Mouse (Mus musculus) embryonic facial prominence, embryonic 14.5 days (tissue): Measurements from ENCODE around the gene Anks1b. TPM values are rescaled to one million over a fixed set of nuclear protein-coding genes. Genes with fewer than 3 reads are reported as not detected.

Experiments
- ATAC-seq: fragments of 200-750 bp; cut with Nextera tagmentation; 2 replicates; pipeline ENCODE4 v1.8.0; 2017; ENCODE audit warnings: low read depth, moderate number of reproducible peaks, moderate TSS enrichment
- DNase-seq: peaks from one replicate; pipeline ENCODE4 v3.0.0-alpha.2; 2015; ENCODE audit warnings: low spot score
- H3K27ac ChIP-seq: fragments of 300-500 bp; sonication (generic); replicated peaks from 2 replicates; pipeline ENCODE4 v1.5.1; 2014; ENCODE audit warnings: low read depth, mild to moderate bottlenecking, low read length, moderate library complexity
- H3K27me3 ChIP-seq: fragments of 300-500 bp; sonication (generic); replicated peaks from 2 replicates; pipeline ENCODE4 v1.6.1; 2014; ENCODE audit warnings: low read length; ENCODE audit not compliant: control insufficient read depth, insufficient read depth
- H3K36me3 ChIP-seq: fragments of 300-500 bp; sonication (generic); 2 replicates; pipeline ENCODE4 v1.6.1; 2014; ENCODE audit warnings: low read length, mixed read lengths; ENCODE audit not compliant: control insufficient read depth, insufficient read depth
- H3K4me1 ChIP-seq: fragments of 300-500 bp; sonication (generic); 2 replicates; pipeline ENCODE4 v1.6.1; 2014; ENCODE audit warnings: antibody characterized with exemption, low read length; ENCODE audit not compliant: control insufficient read depth, insufficient read depth
- H3K4me2 ChIP-seq: fragments of 300-500 bp; sonication (generic); 2 replicates; pipeline ENCODE4 v1.6.1; 2014; ENCODE audit warnings: low read depth, mild to moderate bottlenecking, low read length, moderate library complexity, mixed read lengths
- H3K4me3 ChIP-seq: fragments of 300-500 bp; sonication (generic); 2 replicates; pipeline ENCODE4 v1.5.1; 2014; ENCODE audit warnings: low read depth, mild to moderate bottlenecking, low read length
- H3K9ac ChIP-seq: fragments of 300-500 bp; sonication (generic); 2 replicates; pipeline ENCODE4 v1.6.1; 2014; ENCODE audit warnings: low read depth, mild to moderate bottlenecking, low read length, moderate library complexity, mixed read lengths
- H3K9me3 ChIP-seq: fragments of 300-500 bp; sonication (generic); 2 replicates; pipeline ENCODE4 v1.6.1; 2016; ENCODE audit warnings: low read length; ENCODE audit not compliant: control insufficient read depth
- WGBS: fragments of 180-500 bp; shearing (Covaris S2); extraction: QIAGEN DNeasy Blood & Tissue Kit; methylation state at CpG from one replicate; pipeline ENCODE4 v1.1.7; 2014; 5-methylcytosine and 5-hydroxymethylcytosine counted together
- polyA plus RNA-seq: library from polyadenylated mRNA; unstranded; fragments of >200 nt; fragmentation: Nextera tagmentation; extraction: Ambion mirVana; gene quantifications from 2 replicates; pipeline ENCODE4 v1.2.1, GENCODE M21; 2014

The Anks1b gene
- polyA plus RNA-seq, 1 experiment from 2014 or later = 2.2 TPM

GRCm38 (mm10) chr10:90889566-90889965, 1016.3 kb downstream of the Anks1b start:
- H3K36me3 ChIP-seq = no peaks in the 10 kb centered on the region
- ATAC-seq = no peak
- no peak overlapping the region for H3K4me3 ChIP-seq
- DNase-seq = no peak
- H3K27ac ChIP-seq = no peak overlapping the region
- H3K4me1 ChIP-seq = no peaks in the 10 kb centered on the region
- H3K4me2 ChIP-seq = no peak overlapping the region
- H3K9ac ChIP-seq = no peak overlapping the region
- H3K27me3 ChIP-seq = no peaks in the 10 kb centered on the region
- WGBS = 75% methylated on average over 5 of the region's 5 CpGs
- H3K9me3 ChIP-seq = no peaks in the 10 kb centered on the region

GRCm38 (mm10) chr10:90892728-90893127, 1019.4 kb downstream of the Anks1b start:
- ATAC-seq = no peak
- Histone ChIP-seq H3K4me1 (no peaks in the 10 kb centered on the region), H3K27me3 (no peaks in the 10 kb centered on the region), H3K4me3 (no peak overlapping the region), H3K36me3 (no peaks in the 10 kb centered on the region), H3K4me2 (no peak overlapping the region), H3K27ac (no peak overlapping the region), H3K9me3 (no peaks in the 10 kb centered on the region), H3K9ac (no peak overlapping the region)
- 82% methylated on average over 11 of the region's 11 CpGs for WGBS
- no peak for DNase-seq

- Histone ChIP-seq H3K4me3 (no peak overlapping the region), H3K4me1 (no peaks in the 10 kb centered on the region), H3K36me3 (no peaks in the 10 kb centered on the region), H3K4me2 (no peak overlapping the region), H3K9me3 (no peaks in the 10 kb centered on the region), H3K27me3 (no peaks in the 10 kb centered on the region), H3K27ac (no peak overlapping the region), H3K9ac (no peak overlapping the region)
- 62% methylated on average over 3 of the region's 3 CpGs for WGBS
- ATAC-seq = no peak
- DNase-seq = no peak
Measured at GRCm38 (mm10) chr10:90897894-90898293, 1024.6 kb downstream of the Anks1b start.

DNA sequence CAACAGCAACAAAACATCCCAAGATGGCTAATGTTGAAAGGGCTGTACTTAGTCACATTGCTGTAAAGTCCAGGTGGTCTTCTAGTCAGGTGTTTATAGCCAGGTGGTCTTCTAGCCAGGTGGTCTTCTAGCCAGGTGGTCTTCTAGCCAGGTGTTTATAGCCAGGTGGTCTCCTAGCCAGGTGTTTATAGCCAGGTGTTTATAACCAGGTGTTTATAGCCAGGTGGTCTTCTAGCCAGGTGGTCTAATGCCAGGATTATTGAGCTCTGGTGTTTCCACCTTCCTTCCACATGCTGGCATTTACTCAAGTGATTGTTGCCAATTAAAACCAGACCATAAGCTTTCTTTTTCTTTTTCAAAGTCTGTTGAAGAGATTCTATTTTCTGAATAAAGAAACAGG, 1030.9 kb downstream of the Anks1b start:
- no peaks in the 10 kb centered on the region for H3K9me3 ChIP-seq
- H3K9ac ChIP-seq = no peak overlapping the region
- no peak overlapping the region for H3K4me3 ChIP-seq
- H3K4me1 ChIP-seq = no peaks in the 10 kb centered on the region
- H3K36me3 ChIP-seq = no peaks in the 10 kb centered on the region
- H3K27me3 ChIP-seq = no peaks in the 10 kb centered on the region
- ATAC-seq (no peak), DNase-seq (no peak)
- no peak overlapping the region for H3K4me2 ChIP-seq
- H3K27ac ChIP-seq = no peak overlapping the region

GRCm38 (mm10) chr10:90907381-90907780, 1034.1 kb downstream of the Anks1b start:
- Histone ChIP-seq H3K9ac (no peak overlapping the region), H3K4me1 (no peaks in the 10 kb centered on the region), H3K4me3 (no peak overlapping the region), H3K27me3 (no peaks in the 10 kb centered on the region), H3K9me3 (no peaks in the 10 kb centered on the region), H3K36me3 (no peaks in the 10 kb centered on the region), H3K27ac (no peak overlapping the region), H3K4me2 (no peak overlapping the region)
- peak; percentile 4 for DNase-seq
- no peak for ATAC-seq
- 69% methylated on average over 8 of the region's 8 CpGs for WGBS

- no peak for ATAC-seq
- WGBS = 85% methylated on average over 7 of the region's 7 CpGs
Measured at GRCm38 (mm10) chr10:90923476-90923875, 1050.2 kb downstream of the Anks1b start.

GRCm38 (mm10) chr10:90933088-90933487, 1059.8 kb downstream of the Anks1b start:
- Histone ChIP-seq H3K4me1 (no peaks in the 10 kb centered on the region), H3K27ac (no peak overlapping the region), H3K4me3 (no peak overlapping the region), H3K9me3 (no peaks in the 10 kb centered on the region), H3K4me2 (no peak overlapping the region), H3K9ac (no peak overlapping the region), H3K27me3 (no peaks in the 10 kb centered on the region), H3K36me3 (no peaks in the 10 kb centered on the region)
- 60% methylated on average over 5 of the region's 5 CpGs for WGBS
- no peak for ATAC-seq
- DNase-seq = no peak

More at GRCm38 (mm10) chr10:90923476-90923875, 1050.2 kb downstream of the Anks1b start:
- Histone ChIP-seq H3K4me1 (no peaks in the 10 kb centered on the region), H3K27me3 (no peaks in the 10 kb centered on the region), H3K4me3 (no peak overlapping the region), H3K9ac (no peak overlapping the region), H3K4me2 (no peak overlapping the region), H3K27ac (no peak overlapping the region), H3K9me3 (no peaks in the 10 kb centered on the region), H3K36me3 (no peaks in the 10 kb centered on the region)
- no peak for DNase-seq

GRCm38 (mm10) chr10:90934678-90935077, 1061.4 kb downstream of the Anks1b start:
- no peak for DNase-seq
- no peaks in the 10 kb centered on the region for H3K27me3 ChIP-seq
- H3K4me2 ChIP-seq = no peak overlapping the region
- H3K27ac ChIP-seq = no peak overlapping the region
- ATAC-seq = no peak
- H3K9me3 ChIP-seq = no peaks in the 10 kb centered on the region
- H3K36me3 ChIP-seq = no peaks in the 10 kb centered on the region
- 60% methylated on average over 13 of the region's 13 CpGs for WGBS
- H3K9ac ChIP-seq = no peak overlapping the region
- H3K4me3 ChIP-seq = no peak overlapping the region
- H3K4me1 ChIP-seq = no peaks in the 10 kb centered on the region

GRCm38 (mm10) chr10:90937721-90938460, 1064.6 kb downstream of the Anks1b start:
- H3K27me3 ChIP-seq = no peaks in the 10 kb centered on the region
- H3K4me2 ChIP-seq = no peak overlapping the region
- no peak overlapping the region for H3K27ac ChIP-seq
- no peak for ATAC-seq
- 81% methylated on average over 5 of the region's 5 CpGs for WGBS
- no peak overlapping the region for H3K4me3 ChIP-seq
- DNase-seq = no peak
- H3K9me3 ChIP-seq = no peaks in the 10 kb centered on the region
- no peaks in the 10 kb centered on the region for H3K4me1 ChIP-seq
- H3K36me3 ChIP-seq = no peaks in the 10 kb centered on the region
- no peak overlapping the region for H3K9ac ChIP-seq
